Mouse (Mus musculus): ENCODE data around the gene Olfr632.
A peak's percentile ranks its signal among the peaks of the same experiment; 100 is the strongest.
"Not testable (repeated sequence)": the region's sequence is repeated elsewhere in the genome, so short reads cannot be mapped to it uniquely, and the experiment has no call there.

The Olfr632 gene

GRCm38 (mm10) chr7:103934264-103934663 lies at the start of gene Olfr632:
TSS of gene Olfr632 (plus strand) at chr7:103934347.
- no peak for DNase-seq (ENCODE audit: low read depth, low spot score)

- no peak for DNase-seq (ENCODE audit: low read depth, low spot score)
These were observed 48.0 kb upstream of the Olfr632 start, which contains the start of gene Olfr66 for GRCm38 (mm10) chr7:103886152-103886551. TSS of gene Olfr66 (minus strand) at chr7:103886252.

GRCm38 (mm10) chr7:103894385-103894784 lies 39.8 kb upstream of the Olfr632 start, which contains the start of gene Olfr64:
TSS of gene Olfr64 (minus strand) at chr7:103894485.
- DNase-seq (ENCODE audit: low read depth, low spot score) = no peak

- no peak for DNase-seq (ENCODE audit: low read depth, low spot score)
These were observed 31.0 kb upstream of the Olfr632 start, which contains the start of gene Olfr65 for GRCm38 (mm10) chr7:103903187-103903586. TSS of gene Olfr65 (plus strand) at chr7:103903487.

- DNase-seq (ENCODE audit: low read depth, low spot score) = peak; percentile 8
These were observed 24.1 kb upstream of the Olfr632 start for GRCm38 (mm10) chr7:103910047-103910446.

GRCm38 (mm10) chr7:103912969-103913511 lies 21.1 kb upstream of the Olfr632 start:
- peak; percentile 9 for DNase-seq (ENCODE audit: low read depth, low spot score)

GRCm38 (mm10) chr7:103915338-103915737 lies 18.8 kb upstream of the Olfr632 start:
- DNase-seq (ENCODE audit: low read depth, low spot score) = no peak

- DNase-seq (ENCODE audit: low read depth, low spot score) = no peak
These were observed 5.6 kb upstream of the Olfr632 start, which contains the start of gene Olfr631 for GRCm38 (mm10) chr7:103928525-103928924. TSS of gene Olfr631 (plus strand) at chr7:103928825.

- peak; percentile 37 for DNase-seq (ENCODE audit: low read depth, low spot score)
These were observed 8.6 kb downstream of the Olfr632 start for GRCm38 (mm10) chr7:103942730-103943129.

GRCm38 (mm10) chr7:103944137-103944536 lies 10.0 kb downstream of the Olfr632 start, which contains the start of gene Olfr633:
TSS of gene Olfr633 (plus strand) at chr7:103944437.
- DNase-seq (ENCODE audit: low read depth, low spot score) = no peak

GRCm38 (mm10) chr7:103966873-103967272 lies 32.7 kb downstream of the Olfr632 start:
- DNase-seq (ENCODE audit: low read depth, low spot score) = not testable (repeated sequence)

GRCm38 (mm10) chr7:103970852-103971251 lies 36.7 kb downstream of the Olfr632 start, which contains the start of gene Olfr635:
TSS of gene Olfr635 (plus strand) at chr7:103971152.
- DNase-seq (ENCODE audit: low read depth, low spot score) = no peak

GRCm38 (mm10) chr7:103971782-103972181 lies 37.6 kb downstream of the Olfr632 start:
- no peak for DNase-seq (ENCODE audit: low read depth, low spot score)

All from embryo, embryonic 11.5 days (tissue).